Mouse (Mus musculus): Measurements from ENCODE around the gene Bpifc.

DNA sequence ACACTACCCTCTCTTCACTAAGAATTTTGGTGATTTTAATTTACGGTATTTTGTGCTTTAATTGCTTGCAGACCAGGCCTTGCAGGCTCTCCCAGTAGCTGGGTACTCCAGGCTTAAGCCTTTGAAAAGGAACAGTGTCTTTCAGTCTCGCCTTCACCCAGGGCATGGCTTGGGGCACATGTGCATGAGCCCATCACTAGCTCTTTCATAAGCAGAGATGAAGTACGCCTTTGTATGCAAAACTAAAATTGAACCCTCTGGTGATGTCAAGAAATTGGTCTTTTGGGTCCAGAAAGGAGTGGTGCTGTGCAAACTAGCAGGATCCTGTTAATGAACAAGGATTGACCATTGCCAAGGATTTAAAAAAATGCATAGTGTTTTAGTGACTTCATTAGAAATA, 20.8 kb upstream of the Bpifc start:
- TF ChIP-seq EP300 (optimal IDR thresholded peaks at IDR 0.05) = no peak
- no peak for TF ChIP-seq CTCF (IDR thresholded peaks at IDR 0.05; ENCODE audit: low read depth)
